Mouse (Mus musculus) testis, postnatal 14 days (tissue): ENCODE results near the gene Abca2.

Experiments
- DNase-seq: peaks from one replicate; pipeline ENCODE4 v3.0.0; 2021; ENCODE audit warnings: low spot score

Gene Abca2

GRCm38 (mm10) chr2:25496462-25496861 is 68.0 kb downstream of the Abca2 start:
- no peak for DNase-seq
